Mouse (Mus musculus) spleen, postnatal 4 days (tissue): ENCODE data around the gene BC055324.
A peak's percentile ranks its signal among the peaks of the same experiment; 100 is the strongest.

Source experiments
- DNase-seq, 2 experiments: peaks; one replicate each; pipeline ENCODE4 v3.0.0; 2022; ENCODE audit warnings: low spot score in 2 of 2

Gene BC055324

DNA sequence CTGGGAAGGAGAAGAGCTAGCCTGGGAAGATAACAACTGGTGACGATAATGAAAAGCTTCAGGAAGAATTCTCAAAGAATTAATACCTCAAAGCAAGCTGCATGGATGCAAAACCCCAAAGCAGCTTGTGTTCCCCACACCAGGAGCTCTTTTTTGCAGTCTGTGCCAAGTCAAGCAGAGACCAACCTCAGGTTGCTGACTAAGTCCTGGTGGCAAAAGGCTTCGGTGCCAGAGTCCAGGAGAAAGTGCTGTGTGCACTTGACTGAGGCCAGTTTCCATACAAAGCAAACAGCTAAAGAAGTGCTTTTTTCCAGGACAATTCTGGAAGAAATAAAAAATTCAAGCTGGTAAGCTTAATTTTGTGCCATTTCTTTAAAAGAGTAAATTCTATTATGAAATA, 41.2 kb downstream of the BC055324 start:
- no peak for DNase-seq

- DNase-seq = peak in 1 of 2 experiments; percentile 22
Observed at GRCm38 (mm10) chr1:163942056-163942455, 52.5 kb downstream of the BC055324 start.

DNA sequence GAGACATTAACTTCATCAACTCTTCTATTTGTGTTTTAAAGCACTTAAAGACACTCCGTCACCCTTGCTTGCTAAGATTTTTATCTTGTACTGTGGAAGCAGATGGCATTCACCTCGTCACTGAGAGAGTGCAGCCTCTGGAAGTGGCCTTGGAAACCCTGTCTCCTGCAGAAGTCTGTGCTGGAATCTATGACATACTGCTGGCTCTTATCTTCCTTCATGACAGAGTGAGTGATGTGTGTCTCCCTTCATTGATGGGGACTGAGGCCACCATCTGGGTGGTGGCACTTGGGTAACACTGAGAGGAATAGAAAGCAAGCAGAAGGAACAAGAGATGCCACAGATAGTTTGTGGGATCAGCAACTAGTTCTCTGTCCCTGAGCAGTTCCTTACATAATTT, 60.0 kb downstream of the BC055324 start:
- no peak for DNase-seq

DNA sequence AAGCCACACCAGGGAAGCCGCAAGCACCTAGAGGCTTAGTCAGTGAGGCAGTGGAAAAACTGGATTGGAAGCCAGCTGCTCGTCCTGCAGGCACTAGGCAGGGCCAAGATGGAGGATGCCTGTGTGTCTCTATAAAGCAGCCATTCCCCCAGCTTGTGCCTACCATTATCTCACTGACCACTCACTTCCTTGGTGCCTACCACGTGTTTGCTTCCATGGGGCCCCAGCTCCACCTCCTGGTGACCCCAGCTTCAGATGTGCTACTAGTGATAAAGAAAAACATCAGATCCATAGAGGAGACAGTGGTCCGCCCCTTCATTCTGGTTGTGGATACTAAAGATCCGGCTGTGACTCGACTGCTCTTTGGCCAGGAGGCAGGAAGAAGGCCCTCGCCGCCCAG, 62.8 kb downstream of the BC055324 start:
- DNase-seq = no peak

GRCm38 (mm10) chr1:163930458-163930794, 64.2 kb downstream of the BC055324 start:
- DNase-seq = no peak

GRCm38 (mm10) chr1:163929636-163930457, 64.7 kb downstream of the BC055324 start:
- peak; percentile 81 to 90 for DNase-seq

- no peak for DNase-seq
Observed at GRCm38 (mm10) chr1:163928846-163929245, 65.8 kb downstream of the BC055324 start, which contains the start of gene Scyl3. Gene Scyl3, plus strand, starts transcription at chr1:163929100.

GRCm38 (mm10) chr1:163924093-163924492, 70.5 kb downstream of the BC055324 start:
- no peak for DNase-seq

DNA sequence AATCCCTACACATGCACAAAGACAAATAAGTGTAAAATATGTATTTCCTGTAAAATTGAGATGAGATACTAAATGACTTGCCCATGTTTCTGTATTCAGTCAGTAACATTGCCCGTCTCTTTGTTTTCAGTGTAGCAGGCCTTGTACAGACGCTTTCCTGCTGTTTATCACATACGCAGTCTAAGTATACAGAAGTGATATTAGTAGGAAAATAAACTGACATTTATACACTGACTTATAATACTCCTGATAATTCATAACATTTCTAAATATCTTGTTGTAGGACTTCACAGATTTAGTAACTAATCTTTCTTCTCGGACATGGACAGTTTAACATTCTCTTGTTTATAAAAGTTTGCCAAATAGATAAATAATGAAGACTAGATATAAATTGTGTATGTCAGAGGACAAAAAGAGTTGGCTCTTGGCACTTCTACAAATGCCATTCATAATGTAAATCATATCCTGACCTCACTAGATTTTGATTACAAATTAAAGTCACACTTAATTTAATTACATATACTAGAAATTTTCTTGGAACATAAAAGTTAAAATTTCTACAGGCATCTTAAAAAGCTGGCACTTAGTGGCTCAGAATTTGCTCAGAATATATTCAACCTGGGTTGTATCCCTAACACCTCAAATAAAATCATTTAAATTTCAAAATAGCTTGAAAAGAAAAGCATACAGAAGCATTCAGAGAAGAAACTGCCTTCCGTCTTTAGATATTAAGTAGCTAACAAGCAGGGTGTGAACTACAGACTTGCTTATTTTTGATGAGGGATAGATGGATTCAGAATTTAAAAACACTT, 77.0 kb downstream of the BC055324 start:
- no peak for DNase-seq

- peak in 1 of 2 experiments; percentile 53 for DNase-seq
Observed at GRCm38 (mm10) chr1:163911981-163912380, 82.6 kb downstream of the BC055324 start.

DNA sequence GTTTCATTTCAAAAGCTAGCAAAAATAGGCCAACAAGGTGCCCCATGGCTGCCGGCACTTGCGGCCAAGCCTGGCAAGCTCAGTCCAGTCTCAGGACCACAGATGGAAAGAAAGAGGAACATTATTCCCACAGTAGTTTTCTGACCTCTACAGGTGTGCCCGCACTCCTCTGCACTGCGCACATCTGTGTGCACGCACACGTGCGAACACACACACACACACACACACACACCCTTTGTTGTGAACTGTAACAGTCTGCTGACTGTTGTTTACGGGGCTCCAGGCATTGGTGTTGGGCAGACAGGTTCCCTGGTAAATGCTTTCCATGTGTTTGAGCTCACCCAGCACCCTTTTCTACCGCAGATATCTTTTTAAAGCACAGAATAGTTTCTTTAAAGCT, 83.8 kb downstream of the BC055324 start:
- peak in 1 of 2 experiments; percentile 57 for DNase-seq

DNA sequence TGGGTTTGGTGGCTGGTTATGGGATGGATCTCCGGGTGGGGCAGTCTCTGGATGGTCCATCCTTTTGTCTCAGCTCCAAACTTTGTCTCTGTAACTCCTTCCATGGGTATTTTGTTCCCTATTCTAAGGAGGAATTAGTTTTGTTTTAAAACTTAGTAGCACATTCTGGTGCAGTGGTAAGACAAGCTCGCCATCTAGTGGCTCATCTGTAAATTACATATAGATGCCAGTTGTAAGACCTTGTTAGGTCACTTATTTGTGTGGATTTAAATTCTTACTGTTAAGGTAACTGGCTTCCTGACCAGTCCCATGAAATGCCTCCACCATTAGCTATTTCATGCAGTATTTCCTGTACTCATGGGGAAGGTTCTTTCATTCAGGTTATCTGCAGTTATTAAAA, 84.3 kb downstream of the BC055324 start:
- no peak for DNase-seq

- DNase-seq = no peak
Observed at GRCm38 (mm10) chr1:163908389-163908788, 86.2 kb downstream of the BC055324 start.

DNA sequence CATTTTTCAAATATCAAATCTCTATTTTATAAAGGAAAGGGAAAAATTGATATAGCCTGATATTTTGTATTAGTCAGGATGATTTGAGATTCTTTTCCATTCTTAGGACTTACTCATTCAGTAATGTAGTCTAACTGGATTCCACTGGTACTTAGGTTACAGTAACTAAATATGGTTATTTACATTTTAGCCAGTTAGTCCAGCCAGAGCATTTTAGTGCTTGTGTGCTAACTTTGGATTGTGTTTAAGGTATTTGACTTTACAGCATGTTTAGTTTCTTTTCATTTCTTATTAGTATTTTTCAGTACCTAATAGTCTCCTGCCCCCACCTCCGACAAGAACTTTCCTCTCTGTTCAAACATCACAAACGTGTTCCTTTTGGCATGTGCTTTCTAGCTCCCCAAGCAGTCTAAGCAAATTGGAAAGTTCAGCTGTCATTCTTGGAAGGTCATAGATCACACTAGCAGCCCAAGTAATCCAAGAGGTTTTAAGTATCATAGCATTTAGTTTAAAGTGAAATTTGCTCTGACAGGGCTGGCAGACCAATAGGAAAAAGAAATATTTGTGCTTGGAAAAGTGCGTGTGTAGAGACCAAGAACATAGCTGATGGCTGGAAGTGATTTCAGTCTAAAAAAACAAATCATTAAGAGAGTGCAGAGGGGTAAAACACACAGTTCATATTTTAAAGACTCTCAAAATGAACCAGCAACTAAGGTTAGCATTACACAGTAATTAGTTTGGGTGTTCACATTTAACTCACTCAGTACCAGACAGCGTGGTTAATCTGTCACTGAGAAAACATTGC, 87.4 kb downstream of the BC055324 start:
- no peak for DNase-seq

DNA sequence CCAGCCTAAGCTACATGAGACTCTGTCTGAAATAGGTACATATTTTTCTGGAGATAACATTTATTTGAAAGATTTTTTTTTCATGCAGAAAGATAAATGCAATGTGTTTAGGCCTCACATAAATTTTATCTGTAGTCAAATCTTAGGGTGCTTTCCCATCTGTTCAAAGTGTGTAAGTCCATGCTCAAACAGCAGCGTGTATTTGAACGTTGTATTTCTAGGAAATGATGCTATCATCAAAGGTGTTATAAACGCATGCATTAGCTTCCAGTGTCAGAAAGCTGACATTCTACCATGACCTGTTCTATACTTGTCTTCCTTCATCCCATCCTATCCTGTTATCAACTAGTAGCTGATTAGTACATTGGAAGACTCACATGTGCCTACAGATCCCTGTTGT, 91.2 kb downstream of the BC055324 start:
- DNase-seq = no peak

DNA sequence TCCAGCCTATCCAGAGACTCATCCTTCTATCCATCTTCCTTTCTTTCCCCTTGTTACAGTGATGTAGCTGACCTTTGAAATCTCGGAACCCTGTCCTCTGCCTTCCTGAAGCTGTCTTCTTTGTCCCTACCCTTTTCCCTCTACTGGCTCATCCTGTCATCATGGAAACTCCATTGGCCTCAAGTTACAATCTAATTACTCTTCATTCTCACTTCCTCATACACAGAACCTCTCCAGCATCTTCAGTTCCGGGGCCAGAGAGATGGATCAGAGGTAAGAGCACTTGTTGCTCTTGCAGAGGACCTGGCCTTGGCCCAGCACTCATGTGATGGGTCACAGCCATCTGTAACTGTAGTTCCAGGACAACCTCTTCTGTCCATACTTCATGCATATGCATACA, 94.4 kb downstream of the BC055324 start:
- DNase-seq = no peak

- no peak for DNase-seq
Observed at GRCm38 (mm10) chr1:163899575-163899974, 95.0 kb downstream of the BC055324 start.

DNA sequence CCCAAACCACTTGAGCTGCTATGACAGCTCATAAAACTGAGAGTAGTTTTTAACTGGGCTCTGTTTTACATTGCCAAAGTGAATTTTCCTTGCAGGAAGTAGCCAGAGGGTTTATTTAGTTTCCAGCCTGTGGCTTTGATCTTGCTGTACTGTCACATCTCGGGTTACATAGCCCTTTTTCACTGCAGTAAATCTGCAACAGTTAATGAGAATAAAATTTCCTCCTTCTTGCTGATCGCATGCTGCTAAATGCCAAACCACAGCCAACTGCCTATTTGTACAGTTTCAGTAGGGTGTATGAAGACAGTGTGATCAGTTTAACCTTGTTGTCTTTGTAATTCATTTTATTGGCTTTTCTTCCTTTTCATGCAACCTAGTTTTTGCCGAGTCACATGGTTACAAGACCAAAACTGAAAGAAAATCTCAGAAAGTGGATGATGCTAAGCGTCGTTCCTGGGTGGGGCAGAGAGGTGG, 96.3 kb downstream of the BC055324 start:
- DNase-seq = no peak
